Mouse (Mus musculus): ENCODE measurements at regions not wholly inside any gene's neighbourhood (a gene's known extent, or its start where the extent isn't known, plus 50 kb on each side); places are given as distances from the start of the nearest gene placed in this dataset.

DNA sequence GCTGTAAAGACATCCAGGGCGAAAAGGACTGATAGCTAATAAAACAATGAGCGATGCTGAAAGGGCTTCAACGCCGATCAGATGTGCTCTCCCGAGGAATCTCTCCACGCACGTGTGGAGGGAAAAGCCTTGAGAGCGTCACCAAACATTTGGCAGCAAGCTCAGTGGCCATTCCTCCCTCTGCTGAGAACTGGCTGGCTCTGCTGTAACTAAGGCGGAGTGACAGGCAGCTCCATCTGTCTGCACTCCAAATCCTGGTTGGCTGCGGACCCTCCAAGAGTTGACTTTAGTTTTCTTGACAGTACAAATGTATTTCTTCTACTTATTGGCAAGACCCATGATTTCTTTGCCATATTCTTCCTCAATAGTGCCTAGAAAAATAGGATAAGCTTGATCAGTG lies 68.5 kb upstream of the Cxcl12 start:
- no peak for ATAC-seq (ENCODE audit: insufficient read depth, low FRiP score, low read depth)
- Histone ChIP-seq H3K9ac (no peak overlapping the region), H3K4me2 (no peak overlapping the region), H3K27me3 (replicated peaks) (no peaks in the 10 kb centered on the region), H3K36me3 (no peaks in the 10 kb centered on the region), H3K4me3 (replicated peaks) (no peak overlapping the region), H3K4me1 (no peaks in the 10 kb centered on the region; the same call in 1 of the 2 replicates), H3K27ac (no peak overlapping the region), H3K9me3 (no peaks in the 10 kb centered on the region)
- WGBS: 56% methylated on average over 10 of the region's 10 CpGs

DNA sequence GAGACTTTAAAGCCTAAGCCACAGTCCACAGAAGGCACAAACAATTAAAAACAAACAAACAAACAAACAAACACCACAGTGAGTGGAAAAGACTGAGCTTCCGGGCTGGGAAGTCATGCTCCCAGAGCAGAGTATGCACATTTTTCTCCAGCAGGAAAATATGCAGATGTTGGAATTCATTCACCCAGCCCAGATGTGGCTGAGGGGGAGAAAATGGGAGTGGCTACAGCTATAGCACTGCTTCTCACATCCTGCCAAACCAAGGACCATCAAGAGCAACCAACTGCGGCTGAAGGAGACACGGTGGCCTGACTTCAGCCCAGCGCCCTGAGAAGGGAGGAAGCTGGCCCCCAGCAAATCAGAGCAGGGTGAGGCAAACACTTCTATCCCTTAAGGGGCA lies 65.6 kb upstream of the Cxcl12 start:
- H3K9ac ChIP-seq: no peak overlapping the region
- no peak overlapping the region for H3K27ac ChIP-seq
- H3K36me3 ChIP-seq: no peaks in the 10 kb centered on the region
- H3K4me3 ChIP-seq (replicated peaks): no peak overlapping the region
- H3K4me1 ChIP-seq: peaks cover 6% of the 10 kb centered on the region; the same call in 1 of the 2 replicates
- H3K27me3 ChIP-seq (replicated peaks): no peaks in the 10 kb centered on the region
- 50% methylated on average over 4 of the region's 4 CpGs for WGBS
- no peaks in the 10 kb centered on the region for H3K9me3 ChIP-seq
- no peak overlapping the region for H3K4me2 ChIP-seq
- no peak for ATAC-seq (ENCODE audit: insufficient read depth, low FRiP score, low read depth)

GRCm38 (mm10) chr6:117104047-117104446 lies 64.3 kb upstream of the Cxcl12 start:
- Histone ChIP-seq H3K4me2 (no peak overlapping the region), H3K9me3 (no peaks in the 10 kb centered on the region), H3K27ac (no peak overlapping the region), H3K4me1 (peaks cover 6% of the 10 kb centered on the region; the same call in 1 of the 2 replicates), H3K36me3 (no peaks in the 10 kb centered on the region), H3K9ac (no peak overlapping the region), H3K27me3 (replicated peaks) (no peaks in the 10 kb centered on the region), H3K4me3 (replicated peaks) (no peak overlapping the region)
- no peak for ATAC-seq (ENCODE audit: insufficient read depth, low FRiP score, low read depth)
- 74% methylated on average over 6 of the region's 6 CpGs for WGBS

- Histone ChIP-seq H3K36me3 (no peaks in the 10 kb centered on the region), H3K4me3 (replicated peaks) (no peak overlapping the region), H3K9me3 (no peaks in the 10 kb centered on the region), H3K4me1 (peaks cover 6% of the 10 kb centered on the region; the same call in 1 of the 2 replicates), H3K4me2 (no peak overlapping the region), H3K9ac (no peak overlapping the region), H3K27ac (no peak overlapping the region), H3K27me3 (replicated peaks) (no peaks in the 10 kb centered on the region)
- 52% methylated on average over 2 of the region's 2 CpGs for WGBS
- no peak for ATAC-seq (ENCODE audit: insufficient read depth, low FRiP score, low read depth)
Measured at GRCm38 (mm10) chr6:117104463-117104862, 63.9 kb upstream of the Cxcl12 start.

GRCm38 (mm10) chr6:117105182-117105589 lies 63.1 kb upstream of the Cxcl12 start:
- Histone ChIP-seq H3K36me3 (no peaks in the 10 kb centered on the region), H3K4me1 (peaks cover 6% of the 10 kb centered on the region; the same call in 1 of the 2 replicates), H3K4me2 (no peak overlapping the region), H3K27me3 (replicated peaks) (no peaks in the 10 kb centered on the region), H3K9me3 (no peaks in the 10 kb centered on the region), H3K4me3 (replicated peaks) (no peak overlapping the region), H3K9ac (no peak overlapping the region), H3K27ac (peak overlapping the region; percentile 16)
- ATAC-seq (ENCODE audit: insufficient read depth, low FRiP score, low read depth): peak; percentile 35; the same call in 1 of the 2 replicates
- 35% methylated on average over 6 of the region's 6 CpGs for WGBS

GRCm38 (mm10) chr6:117110291-117110690 lies 58.0 kb upstream of the Cxcl12 start:
- Histone ChIP-seq H3K9ac (no peak overlapping the region), H3K4me2 (no peak overlapping the region), H3K27me3 (replicated peaks) (no peaks in the 10 kb centered on the region), H3K9me3 (no peaks in the 10 kb centered on the region), H3K4me1 (peaks cover 3% of the 10 kb centered on the region; the same call in 1 of the 2 replicates), H3K36me3 (no peaks in the 10 kb centered on the region), H3K27ac (no peak overlapping the region), H3K4me3 (replicated peaks) (no peak overlapping the region)
- ATAC-seq (ENCODE audit: insufficient read depth, low FRiP score, low read depth): no peak
- WGBS: 46% methylated on average over 3 of the region's 3 CpGs

DNA sequence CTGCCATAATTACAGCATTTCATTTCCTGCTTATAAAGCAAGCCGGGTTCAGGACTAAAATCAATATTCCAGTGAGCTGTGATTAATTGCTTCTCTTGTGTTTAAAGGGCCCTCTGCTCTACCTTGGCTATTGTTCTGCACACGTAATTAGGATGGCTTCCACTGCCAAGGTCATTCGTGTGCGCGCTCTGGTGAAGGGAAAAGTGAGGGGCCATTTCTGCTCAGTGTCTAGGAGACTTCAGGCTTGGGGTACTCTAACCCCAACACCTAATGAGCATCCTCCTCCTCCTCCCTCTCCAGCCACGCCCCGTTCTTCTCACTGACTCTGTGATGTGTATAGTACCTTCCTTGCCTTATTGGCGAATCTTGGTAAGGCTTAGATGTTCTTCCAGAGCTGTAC lies 53.5 kb upstream of the Cxcl12 start:
- no peak overlapping the region for H3K4me2 ChIP-seq
- H3K27me3 ChIP-seq (replicated peaks): no peaks in the 10 kb centered on the region
- no peaks in the 10 kb centered on the region for H3K9me3 ChIP-seq
- H3K4me1 ChIP-seq: no peaks in the 10 kb centered on the region
- H3K36me3 ChIP-seq: no peaks in the 10 kb centered on the region
- no peak overlapping the region for H3K9ac ChIP-seq
- WGBS: 66% methylated on average over 8 of the region's 8 CpGs
- no peak overlapping the region for H3K27ac ChIP-seq
- no peak overlapping the region for H3K4me3 ChIP-seq (replicated peaks)
- ATAC-seq (ENCODE audit: insufficient read depth, low FRiP score, low read depth): no peak

- H3K4me2 ChIP-seq: no peak overlapping the region
Measured at GRCm38 (mm10) chr6:117118081-117118480, 50.3 kb upstream of the Cxcl12 start.

More at GRCm38 (mm10) chr6:117118081-117118480, 50.3 kb upstream of the Cxcl12 start:
- no peaks in the 10 kb centered on the region for H3K4me1 ChIP-seq
- H3K4me3 ChIP-seq (replicated peaks): no peak overlapping the region
- H3K9me3 ChIP-seq: no peaks in the 10 kb centered on the region
- WGBS: 70% methylated on average over 3 of the region's 3 CpGs
- no peak overlapping the region for H3K27ac ChIP-seq
- H3K27me3 ChIP-seq (replicated peaks): no peaks in the 10 kb centered on the region
- H3K36me3 ChIP-seq: no peaks in the 10 kb centered on the region
- H3K9ac ChIP-seq: no peak overlapping the region
- ATAC-seq (ENCODE audit: insufficient read depth, low FRiP score, low read depth): no peak
